Mouse (Mus musculus) stomach, postnatal 0 days (tissue): ENCODE data around the gene Tmem91. TPM values are rescaled to one million over a fixed set of nuclear protein-coding genes. Genes with fewer than 3 reads are reported as not detected.

ENCODE experiments used
- ATAC-seq: fragments of 200-750 bp; cut with Nextera tagmentation; 2 replicates; pipeline ENCODE4 v1.8.0; 2017; ENCODE audit not compliant: low FRiP score, low TSS enrichment
- DNase-seq: peaks from one replicate; pipeline ENCODE4 v3.0.0-alpha.2; 2016; ENCODE audit warnings: low spot score
- H3K27ac ChIP-seq: fragments of 300-500 bp; sonication (generic); replicated peaks from 2 replicates; pipeline ENCODE4 v1.5.1; 2014; ENCODE audit warnings: mild to moderate bottlenecking, control low read depth
- H3K27me3 ChIP-seq: fragments of 300-500 bp; sonication (generic); 2 replicates; pipeline ENCODE4 v1.6.1; 2014; ENCODE audit warnings: low read length; ENCODE audit not compliant: control insufficient read depth, insufficient read depth
- H3K36me3 ChIP-seq: fragments of 300-500 bp; sonication (generic); 2 replicates; pipeline ENCODE4 v1.6.1; 2014; ENCODE audit warnings: low read length, mixed read lengths; ENCODE audit not compliant: control insufficient read depth, insufficient read depth
- H3K4me1 ChIP-seq: fragments of 300-500 bp; sonication (generic); replicated peaks from 2 replicates; pipeline ENCODE4 v1.6.1; 2014; ENCODE audit warnings: antibody characterized with exemption; ENCODE audit not compliant: control insufficient read depth, insufficient read depth
- H3K4me2 ChIP-seq: fragments of 300-500 bp; sonication (generic); replicated peaks from 2 replicates; pipeline ENCODE4 v1.6.1; 2014; ENCODE audit warnings: low read depth, mild to moderate bottlenecking, control low read depth, moderate library complexity
- H3K4me3 ChIP-seq: fragments of 300-500 bp; sonication (generic); 2 replicates; pipeline ENCODE4 v1.5.1; 2014; ENCODE audit warnings: low read depth, low read length, control low read depth
- H3K9ac ChIP-seq: fragments of 300-500 bp; sonication (generic); 2 replicates; pipeline ENCODE4 v1.6.1; 2014; ENCODE audit warnings: mild to moderate bottlenecking, low read length, control low read depth, mixed read lengths
- H3K9me3 ChIP-seq: fragments of 300-500 bp; sonication (generic); 2 replicates; pipeline ENCODE4 v1.6.1; 2016; ENCODE audit warnings: low read length; ENCODE audit not compliant: control insufficient read depth
- CTCF ChIP-seq: IDR thresholded peaks from 2 replicates; pipeline ENCODE4 v1.5.1; 2016; ENCODE audit warnings: antibody characterized with exemption, low read depth, mild to moderate bottlenecking, moderate library complexity
- EP300 ChIP-seq: optimal IDR thresholded peaks from 2 replicates; pipeline ENCODE3; 2016; ENCODE audit warnings: antibody characterized with exemption
- WGBS: fragments of 180-500 bp; shearing (Covaris S2); extraction: QIAGEN DNeasy Blood & Tissue Kit; methylation state at CpG from one replicate; pipeline ENCODE4 v1.1.7; 2014; 5-methylcytosine and 5-hydroxymethylcytosine counted together
- polyA plus RNA-seq: library from polyadenylated mRNA; unstranded; fragments of >200 nt; fragmentation: Nextera tagmentation; extraction: Ambion mirVana; gene quantifications from 2 replicates; pipeline ENCODE4 v1.2.1, GENCODE M21; 2015

Tmem91 gene
- polyA plus RNA-seq, 1 experiment from 2014 or later: 0.78 TPM

DNA sequence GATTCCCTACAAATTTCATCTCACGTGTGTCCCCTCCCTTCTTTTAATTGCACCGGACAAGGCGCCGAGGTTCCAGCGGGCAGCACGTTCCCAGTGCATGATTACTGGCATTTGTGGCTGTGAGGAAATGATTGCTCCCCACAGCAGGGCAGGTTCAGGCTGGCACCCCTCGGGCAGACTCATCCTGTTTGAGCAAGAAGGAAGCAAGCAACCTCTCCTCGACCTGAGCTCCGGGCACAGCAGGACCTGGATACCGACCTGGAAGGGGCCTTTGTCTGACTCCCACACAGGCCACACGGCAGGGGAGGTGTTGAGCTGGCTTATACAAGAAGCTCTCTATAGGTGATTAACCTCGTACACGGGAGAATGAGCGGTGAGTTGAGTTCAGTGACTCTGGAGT is 29.9 kb downstream of the Tmem91 start:
- no peak for DNase-seq
- 52% methylated on average over 14 of the region's 14 CpGs for WGBS
- ATAC-seq: no peak

DNA sequence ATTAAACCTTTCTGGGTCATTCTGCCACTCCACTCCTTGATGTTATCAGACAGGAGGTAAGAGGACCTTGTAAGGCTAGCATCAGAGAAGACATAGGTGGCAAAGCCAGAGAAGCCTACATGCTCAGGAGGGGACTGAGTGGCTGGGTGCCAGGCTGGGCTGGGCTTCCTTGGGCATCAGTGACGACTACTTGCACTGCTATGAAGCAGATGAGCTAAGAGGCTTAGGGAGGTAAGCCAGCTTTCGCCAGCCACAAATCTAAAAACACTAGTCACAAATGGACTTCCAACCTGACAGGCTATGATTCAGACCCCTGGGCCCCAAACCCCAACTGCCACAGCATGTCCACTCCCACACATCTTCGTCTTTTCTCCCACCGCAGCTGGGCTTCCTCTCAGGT is 30.3 kb downstream of the Tmem91 start:
- H3K27ac ChIP-seq: no peak overlapping the region
- H3K9me3 ChIP-seq: no peaks in the 10 kb centered on the region
- no peak for DNase-seq
- no peaks in the 10 kb centered on the region for H3K4me1 ChIP-seq
- no peaks in the 10 kb centered on the region for H3K36me3 ChIP-seq
- H3K4me3 ChIP-seq: no peak overlapping the region
- no peak for ATAC-seq
- H3K4me2 ChIP-seq: no peak overlapping the region
- no peak overlapping the region for H3K9ac ChIP-seq
- WGBS: 78% methylated on average over 4 of the region's 4 CpGs
- no peak for TF ChIP-seq CTCF
- no peaks in the 10 kb centered on the region for H3K27me3 ChIP-seq

More for the DNA sequence above, 29.9 kb downstream of the Tmem91 start:
- Histone ChIP-seq H3K4me1 (no peaks in the 10 kb centered on the region), H3K4me2 (no peak overlapping the region), H3K9me3 (no peaks in the 10 kb centered on the region), H3K9ac (no peak overlapping the region), H3K4me3 (no peak overlapping the region), H3K36me3 (no peaks in the 10 kb centered on the region), H3K27me3 (no peaks in the 10 kb centered on the region), H3K27ac (no peak overlapping the region)
- TF ChIP-seq EP300: no peak
- TF ChIP-seq CTCF: no peak

DNA sequence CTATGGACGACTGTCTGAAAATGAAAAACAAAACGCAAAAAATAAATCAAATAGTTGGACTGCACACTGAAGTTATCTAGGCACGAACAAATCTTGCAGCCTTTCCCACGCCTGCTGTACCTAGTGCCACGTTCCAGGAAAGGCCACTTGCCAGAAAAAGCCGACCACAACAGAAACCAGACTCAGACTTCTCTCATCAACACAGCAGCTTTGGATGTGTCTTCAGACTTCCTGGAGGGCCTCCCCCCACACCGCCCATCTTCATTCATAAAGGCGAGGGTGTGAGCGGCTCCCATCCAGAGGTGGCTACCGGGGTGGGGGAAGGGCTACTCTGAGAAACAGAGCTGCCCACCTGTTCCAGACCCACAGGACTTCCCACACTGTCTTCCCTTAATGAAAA is 30.8 kb downstream of the Tmem91 start:
- H3K36me3 ChIP-seq: no peaks in the 10 kb centered on the region
- H3K4me2 ChIP-seq: no peak overlapping the region
- no peak overlapping the region for H3K27ac ChIP-seq
- 73% methylated on average over 10 of the region's 10 CpGs for WGBS
- ATAC-seq (no peak), DNase-seq (no peak)
- H3K4me1 ChIP-seq: no peaks in the 10 kb centered on the region
- no peak overlapping the region for H3K4me3 ChIP-seq
- H3K27me3 ChIP-seq: no peaks in the 10 kb centered on the region
- H3K9me3 ChIP-seq: no peaks in the 10 kb centered on the region
- H3K9ac ChIP-seq: no peak overlapping the region
- TF ChIP-seq CTCF (no peak), EP300 (no peak)

DNA sequence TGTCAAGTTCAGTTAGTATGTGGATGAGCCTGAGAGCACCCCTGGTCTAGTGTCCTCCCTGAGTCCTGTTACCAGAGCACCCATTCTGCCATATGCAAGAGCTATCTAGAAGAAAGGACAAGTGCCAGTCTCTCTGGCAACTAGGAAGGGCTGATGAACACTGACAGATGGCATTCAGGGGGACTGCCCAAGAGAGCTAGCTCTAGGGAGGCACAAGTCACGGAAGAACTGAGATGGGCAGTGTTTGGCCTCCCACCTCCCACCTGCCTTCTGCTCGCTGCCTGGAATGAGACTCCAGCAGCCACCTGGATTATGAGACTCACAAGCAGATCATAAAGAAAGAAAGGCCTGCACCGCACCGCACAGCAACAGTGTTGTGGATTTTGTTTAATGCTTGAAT is 35.2 kb downstream of the Tmem91 start:
- 96% methylated on average over 4 of the region's 4 CpGs for WGBS
- no peak for ATAC-seq
- no peak overlapping the region for H3K27ac ChIP-seq
- no peak for TF ChIP-seq EP300
- no peak for TF ChIP-seq CTCF
- H3K36me3 ChIP-seq: peaks cover 12% of the 10 kb centered on the region
- no peak overlapping the region for H3K9ac ChIP-seq
- no peaks in the 10 kb centered on the region for H3K4me1 ChIP-seq
- DNase-seq: no peak
- H3K9me3 ChIP-seq: no peaks in the 10 kb centered on the region
- no peak overlapping the region for H3K4me3 ChIP-seq
- no peaks in the 10 kb centered on the region for H3K27me3 ChIP-seq
- no peak overlapping the region for H3K4me2 ChIP-seq

DNA sequence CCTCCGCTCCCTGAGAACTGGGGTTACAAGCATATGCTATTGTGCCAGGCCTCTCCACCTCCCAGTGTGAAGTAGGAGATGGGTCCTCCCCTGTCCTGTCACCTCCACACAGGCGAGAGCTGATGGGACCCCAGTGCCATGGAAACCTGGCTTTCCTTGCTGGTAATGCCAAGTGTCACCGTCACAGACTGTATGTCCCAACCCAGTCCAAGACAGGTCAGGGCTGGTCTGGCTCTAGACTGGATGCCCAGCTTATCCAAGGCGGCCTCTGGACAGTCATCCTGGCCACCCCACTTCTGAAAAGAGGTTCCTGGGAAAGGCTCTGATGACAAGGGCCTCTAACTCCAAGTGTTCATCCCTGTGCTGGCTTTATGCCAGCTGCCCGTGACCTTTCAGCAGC is 37.9 kb downstream of the Tmem91 start:
- H3K9me3 ChIP-seq: no peaks in the 10 kb centered on the region
- no peak for TF ChIP-seq CTCF
- no peak for TF ChIP-seq EP300
- H3K9ac ChIP-seq: no peak overlapping the region
- no peak for ATAC-seq
- peaks cover 21% of the 10 kb centered on the region for H3K36me3 ChIP-seq
- DNase-seq: no peak
- H3K27me3 ChIP-seq: no peaks in the 10 kb centered on the region
- no peak overlapping the region for H3K4me2 ChIP-seq
- WGBS: 88% methylated on average over 5 of the region's 5 CpGs
- no peak overlapping the region for H3K27ac ChIP-seq
- no peaks in the 10 kb centered on the region for H3K4me1 ChIP-seq
- H3K4me3 ChIP-seq: no peak overlapping the region

DNA sequence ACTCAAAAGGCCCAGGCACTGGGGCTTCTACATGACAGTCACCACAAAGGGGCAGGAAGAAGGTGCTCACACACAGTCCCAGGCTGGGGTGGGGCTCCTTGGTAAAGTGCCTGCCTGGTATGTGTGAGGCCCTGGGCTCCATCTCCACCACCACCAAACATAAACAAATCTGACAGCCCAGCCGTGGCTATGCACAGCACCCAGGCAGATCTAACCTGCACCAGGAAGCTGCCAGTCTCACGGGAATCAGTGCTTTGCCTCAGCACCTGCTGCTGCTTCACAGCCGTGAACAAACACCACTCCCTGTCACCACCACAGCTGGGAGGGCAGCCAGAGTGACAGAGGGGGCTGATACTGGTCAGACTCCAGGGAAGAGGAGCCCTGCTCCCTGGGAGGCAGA is 38.6 kb downstream of the Tmem91 start:
- ATAC-seq: no peak
- Histone ChIP-seq H3K4me2 (no peak overlapping the region), H3K27ac (no peak overlapping the region), H3K36me3 (peaks cover 22% of the 10 kb centered on the region), H3K4me3 (no peak overlapping the region), H3K4me1 (no peaks in the 10 kb centered on the region), H3K9ac (no peak overlapping the region), H3K27me3 (no peaks in the 10 kb centered on the region), H3K9me3 (no peaks in the 10 kb centered on the region)
- TF ChIP-seq CTCF (no peak), EP300 (no peak)
- WGBS: 27% methylated on average over 3 of the region's 3 CpGs
- no peak for DNase-seq

DNA sequence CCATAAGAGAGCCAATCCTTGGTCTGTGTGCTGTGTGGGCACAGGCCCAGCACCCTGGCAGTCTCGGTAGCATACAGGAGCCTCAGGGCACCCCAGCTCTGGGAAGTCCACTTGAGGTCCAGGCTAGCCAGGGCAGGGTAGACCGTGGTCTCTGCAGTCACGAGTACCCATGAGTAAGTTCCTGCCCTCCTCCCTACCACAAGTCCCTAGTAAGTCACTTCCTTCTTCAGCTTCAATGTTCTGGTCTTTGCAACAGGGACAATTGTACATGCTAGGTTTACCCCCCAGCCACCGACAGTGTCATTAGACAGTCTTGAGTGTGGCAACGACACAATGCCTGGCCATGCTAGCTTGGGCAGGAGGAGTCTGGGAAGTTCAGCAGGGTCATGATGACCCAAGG is 42.3 kb downstream of the Tmem91 start:
- H3K9ac ChIP-seq: no peak overlapping the region
- H3K4me2 ChIP-seq: no peak overlapping the region
- ATAC-seq (no peak), DNase-seq (no peak)
- H3K4me1 ChIP-seq: no peaks in the 10 kb centered on the region
- H3K36me3 ChIP-seq: peaks cover 29% of the 10 kb centered on the region
- WGBS: 83% methylated on average over 5 of the region's 5 CpGs
- no peak overlapping the region for H3K27ac ChIP-seq
- no peak for TF ChIP-seq EP300
- no peak for TF ChIP-seq CTCF
- H3K4me3 ChIP-seq: no peak overlapping the region
- no peaks in the 10 kb centered on the region for H3K9me3 ChIP-seq
- no peaks in the 10 kb centered on the region for H3K27me3 ChIP-seq
